Mouse (Mus musculus) heart, postnatal 0 days (tissue): ENCODE measurements around the gene Ndrg4.

ENCODE experiments used
- CTCF ChIP-seq: IDR thresholded peaks from 2 replicates; pipeline ENCODE4 v1.5.1; 2016; ENCODE audit warnings: antibody characterized with exemption, control low read depth, low read depth
- EP300 ChIP-seq: IDR thresholded peaks from 2 replicates; pipeline ENCODE4 v1.6.1; 2016; ENCODE audit warnings: antibody characterized with exemption, low read depth

DNA sequence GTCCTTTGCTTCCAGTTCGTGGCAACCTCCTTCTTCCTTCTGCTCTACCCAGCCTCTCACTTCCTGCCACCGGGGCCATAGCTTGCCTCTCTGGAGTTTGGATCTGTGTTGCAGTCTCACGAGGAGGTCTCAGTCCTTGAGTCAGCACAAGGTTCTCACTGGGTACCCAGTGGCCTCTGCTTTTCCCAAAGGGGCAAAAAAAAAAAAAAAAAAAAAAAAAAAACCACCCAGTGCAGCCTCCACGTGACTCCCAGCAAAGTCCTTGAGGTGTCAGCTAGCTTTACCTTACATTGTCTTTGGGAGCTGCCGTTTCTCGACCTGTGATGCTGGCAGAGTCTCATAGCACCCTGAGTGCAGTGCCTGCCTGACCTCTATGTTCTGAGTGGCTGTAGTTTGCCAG, 21.4 kb downstream of the Ndrg4 start:
- TF ChIP-seq EP300 (no peak), CTCF (no peak)
